Mouse (Mus musculus) testis, adult 2 months (tissue): ENCODE measurements around the gene Pitpna.

Experiments used
- CTCF ChIP-seq: fragments of 200-500 bp; IDR thresholded peaks from 2 replicates; pipeline ENCODE4 v1.5.1; 2012; ENCODE audit warnings: low read depth, mild to moderate bottlenecking, inconsistent platforms, low read length, moderate library complexity; ENCODE audit not compliant: control insufficient read depth, insufficient read depth, insufficient replicate concordance
- POLR2A ChIP-seq: fragments of 200-500 bp; IDR thresholded peaks from 2 replicates; pipeline ENCODE4 v1.6.1; 2012; ENCODE audit warnings: low read depth, mild to moderate bottlenecking, inconsistent platforms, low read length, moderate library complexity; ENCODE audit not compliant: control insufficient read depth

DNA sequence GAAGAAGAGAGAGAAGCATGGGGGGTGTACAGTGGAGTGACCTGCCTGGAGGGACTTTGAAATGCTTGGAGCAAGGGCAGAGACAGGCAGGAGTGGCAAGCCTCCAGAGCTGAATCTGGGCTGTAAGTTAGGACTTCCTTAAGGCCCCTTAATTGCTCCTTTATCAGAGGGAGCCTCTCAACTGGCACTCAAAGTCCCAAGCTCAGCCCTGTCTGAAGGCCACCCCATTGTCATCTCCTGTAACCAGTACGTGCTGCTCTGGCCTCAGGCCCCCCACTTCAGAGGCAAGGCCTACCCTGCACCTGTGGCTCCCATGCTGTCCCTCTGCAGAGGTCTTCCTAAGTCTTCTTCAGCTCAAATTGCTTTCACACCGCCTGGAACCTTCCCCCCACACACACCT lies 4.4 kb upstream of the Pitpna start:
- no peak for TF ChIP-seq POLR2A
- no peak for TF ChIP-seq CTCF
